Mouse (Mus musculus): ENCODE measurements around the gene Naa80. TPM values are rescaled to one million over a fixed set of nuclear protein-coding genes. Genes with fewer than 3 reads are reported as not detected.
"Not testable (repeated sequence)": the region's sequence is repeated elsewhere in the genome, so short reads cannot be mapped to it uniquely, and the experiment has no call there.

Naa80 gene
- total RNA-seq, 2 experiments from 2014 or later, result 9.3 to 15.4 TPM

DNA sequence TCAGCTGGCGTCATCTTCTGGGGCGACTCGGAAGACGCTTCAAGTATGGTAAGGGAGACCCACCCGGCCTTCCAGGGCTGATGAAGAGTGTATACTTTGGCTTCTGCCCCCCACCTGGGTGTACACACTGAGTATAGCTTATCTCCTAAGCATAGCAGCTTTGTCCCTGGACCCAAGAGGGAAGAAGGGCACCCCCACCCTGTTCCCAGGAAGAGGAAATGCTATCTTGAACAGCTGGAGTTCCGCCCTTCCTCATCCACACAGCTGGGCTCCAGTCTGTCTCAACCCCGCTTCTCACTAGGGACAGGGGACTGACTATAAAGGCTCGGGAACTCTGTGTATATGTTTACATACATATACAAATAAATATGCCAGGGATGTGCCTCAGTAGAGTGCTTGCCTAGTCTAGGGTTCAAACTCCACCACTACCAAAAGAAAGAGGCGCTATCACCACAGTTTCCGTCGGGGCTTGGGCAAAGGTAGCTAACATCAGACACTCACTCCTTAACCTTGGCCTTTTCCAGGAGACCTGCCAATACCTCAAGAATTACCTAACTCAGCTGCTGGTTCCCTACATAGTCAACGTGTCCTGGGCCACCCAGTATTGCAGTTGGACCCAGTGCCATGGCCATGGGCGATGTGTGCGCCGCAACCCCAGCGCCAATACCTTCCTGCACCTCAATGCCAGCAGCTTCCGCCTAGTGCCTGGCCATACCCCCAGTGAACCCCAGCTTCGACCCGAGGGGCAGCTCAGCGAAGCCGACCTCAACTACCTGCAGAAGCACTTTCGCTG lies 7.0 kb upstream of the Naa80 start:
- ATAC-seq (replicated peaks; ENCODE audit: poor library complexity), result no peak

GRCm38 (mm10) chr9:107572327-107572662 lies 6.4 kb upstream of the Naa80 start:
- ATAC-seq (replicated peaks; ENCODE audit: poor library complexity), result no peak

- not testable (repeated sequence) for ATAC-seq (replicated peaks; ENCODE audit: poor library complexity)
These were observed 4.9 kb upstream of the Naa80 start for GRCm38 (mm10) chr9:107573774-107574173.

GRCm38 (mm10) chr9:107575579-107576356 lies 2.9 kb upstream of the Naa80 start:
- ATAC-seq (replicated peaks; ENCODE audit: poor library complexity), result no peak

- peak; percentile 71 for ATAC-seq (replicated peaks; ENCODE audit: poor library complexity)
These were observed 2.2 kb upstream of the Naa80 start, which contains the start of gene Hyal1 for GRCm38 (mm10) chr9:107576357-107577107. TSS of gene Hyal1 (plus strand) at chr9:107576927.

DNA sequence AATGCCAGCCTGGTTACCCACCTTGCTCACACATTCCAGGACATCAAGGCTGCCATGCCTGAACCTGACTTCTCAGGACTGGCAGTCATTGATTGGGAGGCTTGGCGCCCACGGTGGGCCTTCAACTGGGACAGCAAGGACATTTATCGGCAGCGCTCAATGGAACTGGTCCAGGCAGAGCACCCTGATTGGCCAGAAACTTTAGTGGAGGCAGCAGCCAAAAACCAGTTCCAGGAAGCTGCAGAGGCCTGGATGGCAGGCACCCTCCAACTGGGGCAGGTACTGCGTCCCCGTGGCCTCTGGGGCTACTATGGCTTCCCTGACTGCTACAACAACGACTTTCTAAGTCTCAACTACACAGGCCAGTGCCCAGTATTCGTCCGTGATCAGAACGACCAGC lies 816 bp upstream of the Naa80 start:
- ATAC-seq (replicated peaks; ENCODE audit: poor library complexity), result no peak

GRCm38 (mm10) chr9:107579023-107579900 lies 575 bp downstream of the Naa80 start:
- ATAC-seq (replicated peaks; ENCODE audit: poor library complexity), result no peak

- ATAC-seq (replicated peaks; ENCODE audit: poor library complexity), result peak; percentile 84
These were observed 2.0 kb downstream of the Naa80 start, which contains the start of gene Hyal3 for GRCm38 (mm10) chr9:107580501-107581317. TSS of gene Hyal3 (plus strand) at chr9:107580818.

GRCm38 (mm10) chr9:107581584-107581983 lies 2.9 kb downstream of the Naa80 start:
- no peak for ATAC-seq (replicated peaks; ENCODE audit: poor library complexity)

GRCm38 (mm10) chr9:107582509-107583062 lies 3.9 kb downstream of the Naa80 start:
- no peak for ATAC-seq (replicated peaks; ENCODE audit: poor library complexity)

GRCm38 (mm10) chr9:107583174-107583573 lies 4.5 kb downstream of the Naa80 start:
- no peak for ATAC-seq (replicated peaks; ENCODE audit: poor library complexity)

DNA sequence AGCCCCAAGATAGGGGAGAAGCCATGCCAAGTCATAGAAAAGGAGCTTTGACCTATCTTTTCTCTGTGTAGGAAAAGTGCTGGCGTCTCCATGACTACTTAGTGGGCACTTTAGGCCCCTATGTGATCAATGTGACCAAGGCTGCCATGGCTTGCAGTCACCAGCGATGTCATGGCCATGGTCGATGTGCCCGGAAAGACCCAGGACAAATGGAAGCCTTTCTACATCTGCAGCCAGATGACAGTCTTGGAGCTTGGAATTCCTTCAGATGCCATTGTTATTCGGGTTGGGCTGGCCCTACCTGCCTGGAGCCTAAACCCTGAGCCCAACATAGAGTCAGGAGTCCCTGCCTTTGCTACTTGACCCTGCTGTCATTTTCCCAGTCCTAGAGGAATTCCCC lies 7.8 kb downstream of the Naa80 start:
- ATAC-seq (replicated peaks; ENCODE audit: poor library complexity), result no peak

GRCm38 (mm10) chr9:107586974-107587832 lies 8.5 kb downstream of the Naa80 start, which contains the start of gene Ifrd2:
TSS of gene Ifrd2 (plus strand) at chr9:107587642.
- ATAC-seq (replicated peaks; ENCODE audit: poor library complexity), result peak; percentile 86

- ATAC-seq (replicated peaks; ENCODE audit: poor library complexity), result peak; percentile 24
These were observed 9.3 kb downstream of the Naa80 start for GRCm38 (mm10) chr9:107587833-107588639.

DNA sequence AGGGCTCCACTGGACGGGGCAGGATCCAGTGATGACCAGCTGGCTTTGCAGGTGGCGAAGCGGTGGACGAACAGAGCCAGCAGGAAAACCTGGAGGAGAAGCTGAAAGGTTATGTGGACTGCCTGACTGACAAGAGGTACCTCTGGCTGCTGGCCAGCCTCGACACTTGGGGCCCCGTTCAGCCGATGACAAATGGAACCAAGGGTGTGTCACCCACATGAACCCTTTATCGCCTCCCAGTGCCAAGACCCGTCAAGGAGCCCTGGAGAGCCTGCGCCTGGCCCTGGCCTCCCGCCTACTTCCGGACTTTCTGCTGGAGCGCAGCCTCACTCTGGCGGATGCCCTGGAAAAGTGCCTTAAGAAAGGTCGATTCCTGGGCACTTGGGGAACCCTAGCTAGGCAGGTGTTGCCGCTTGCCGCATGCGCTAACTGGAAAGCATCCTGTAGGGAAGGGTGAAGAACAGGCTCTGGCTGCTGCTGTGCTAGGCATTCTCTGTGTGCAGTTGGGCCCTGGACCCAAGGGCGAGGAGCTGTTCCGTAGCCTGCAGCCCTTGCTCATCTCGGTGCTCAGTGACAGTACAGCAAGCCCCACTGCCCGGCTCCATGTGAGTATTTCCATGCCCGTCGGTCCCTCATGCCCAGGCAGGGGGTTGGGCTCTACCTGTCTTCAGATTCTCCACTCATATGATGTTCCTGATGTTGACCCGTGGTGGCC lies 11.5 kb downstream of the Naa80 start:
- peak; percentile 32 for ATAC-seq (replicated peaks; ENCODE audit: poor library complexity)

- ATAC-seq (replicated peaks; ENCODE audit: poor library complexity), result no peak
These were observed 12.0 kb downstream of the Naa80 start for GRCm38 (mm10) chr9:107590773-107591060.

All from megakaryocyte progenitor cell, adult 5-6 weeks (primary cell).